Mouse (Mus musculus) brain, embryonic 14.5 days (tissue): Measurements from ENCODE around the gene Ankrd39. TPM values are rescaled to one million over a fixed set of nuclear protein-coding genes. Genes with fewer than 3 reads are reported as not detected.

Experiments
- DNase-seq: peaks from one replicate; pipeline ENCODE4 v3.0.0-alpha.2; 2011; ENCODE audit warnings: low read depth
- CTCF ChIP-seq: fragments of 200-500 bp; IDR thresholded peaks from 2 replicates; pipeline ENCODE4 v1.5.1; 2012; ENCODE audit warnings: inconsistent platforms, mild to moderate bottlenecking, moderate library complexity, borderline replicate concordance; ENCODE audit not compliant: insufficient read depth, insufficient read length; ENCODE audit errors: extremely low read depth
- POLR2A ChIP-seq: fragments of 200-500 bp; IDR thresholded peaks from 2 replicates; pipeline ENCODE4 v1.6.1; 2012; ENCODE audit warnings: mild to moderate bottlenecking, inconsistent platforms, borderline replicate concordance; ENCODE audit not compliant: poor library complexity, insufficient read depth, insufficient read length, severe bottlenecking; ENCODE audit errors: extremely low read depth
- polyA plus RNA-seq: library from polyadenylated mRNA; depleted of rRNA; stranded (reverse); fragments of >200 nt; gene quantifications from 2 replicates; pipeline ENCODE4 v1.2.3, GENCODE M21; 2012; rRNA removed

Gene Ankrd39
- polyA plus RNA-seq: 20.7 and 24.1 TPM in 2 replicates

DNA sequence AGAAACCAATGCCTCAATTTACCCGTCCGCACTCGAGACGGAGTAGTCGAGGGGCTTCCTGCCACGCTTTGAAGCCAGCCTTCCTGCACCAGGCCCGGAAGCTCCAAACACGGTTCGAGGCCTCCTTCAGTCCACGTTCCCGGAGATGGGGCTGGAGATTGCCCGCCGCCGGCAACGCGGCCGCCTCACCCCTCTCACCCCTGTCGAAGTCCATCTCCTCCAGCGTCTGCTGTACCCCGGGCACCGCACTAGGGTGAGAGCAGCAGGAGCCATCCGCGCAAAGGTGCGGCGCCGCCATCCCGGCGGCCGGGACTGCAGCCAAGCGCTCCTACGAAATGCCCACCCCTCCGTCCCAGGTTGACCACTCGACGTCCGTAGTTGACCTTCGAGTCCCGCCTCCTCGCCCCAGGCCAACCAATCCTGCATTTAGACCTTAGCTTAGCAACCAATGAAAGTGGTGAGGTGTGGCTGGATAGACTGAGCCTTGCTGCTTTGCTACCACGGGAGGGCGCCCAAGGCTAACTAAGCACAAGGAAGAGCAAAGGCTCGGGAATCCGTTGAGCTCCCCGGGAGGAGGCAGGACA lies at the start of gene Ankrd39:
Ankrd39 (minus strand) TSS at position 558 of the 584 bp plus-strand sequence.
- peak; percentile 100 for DNase-seq

DNA sequence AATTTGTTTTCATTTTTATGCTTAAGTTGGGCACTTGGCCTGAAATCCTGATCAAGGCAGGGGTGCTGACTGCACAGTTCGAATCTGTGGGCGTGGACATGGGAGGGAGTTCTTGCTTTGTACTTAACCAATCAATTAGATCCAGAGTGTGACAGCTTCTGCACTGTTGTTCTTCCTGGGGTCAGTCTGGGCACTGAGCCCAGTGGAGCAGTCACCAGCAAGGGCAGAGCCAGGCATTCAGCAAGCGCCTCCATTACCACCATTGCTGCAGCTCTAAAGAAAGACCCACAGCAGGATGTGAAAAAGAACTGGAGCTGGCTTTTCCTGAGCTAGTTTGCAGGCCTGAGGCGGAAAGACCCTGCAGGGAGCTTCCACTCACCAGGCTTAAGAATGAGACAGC lies 48.9 kb upstream of the Ankrd39 start:
- DNase-seq: peak; percentile 91
- no peak for TF ChIP-seq POLR2A
- no peak for TF ChIP-seq CTCF

More for the DNA sequence above, at the start of gene Ankrd39:
- TF ChIP-seq CTCF (peak; percentile 98), POLR2A (peak; percentile 90)

DNA sequence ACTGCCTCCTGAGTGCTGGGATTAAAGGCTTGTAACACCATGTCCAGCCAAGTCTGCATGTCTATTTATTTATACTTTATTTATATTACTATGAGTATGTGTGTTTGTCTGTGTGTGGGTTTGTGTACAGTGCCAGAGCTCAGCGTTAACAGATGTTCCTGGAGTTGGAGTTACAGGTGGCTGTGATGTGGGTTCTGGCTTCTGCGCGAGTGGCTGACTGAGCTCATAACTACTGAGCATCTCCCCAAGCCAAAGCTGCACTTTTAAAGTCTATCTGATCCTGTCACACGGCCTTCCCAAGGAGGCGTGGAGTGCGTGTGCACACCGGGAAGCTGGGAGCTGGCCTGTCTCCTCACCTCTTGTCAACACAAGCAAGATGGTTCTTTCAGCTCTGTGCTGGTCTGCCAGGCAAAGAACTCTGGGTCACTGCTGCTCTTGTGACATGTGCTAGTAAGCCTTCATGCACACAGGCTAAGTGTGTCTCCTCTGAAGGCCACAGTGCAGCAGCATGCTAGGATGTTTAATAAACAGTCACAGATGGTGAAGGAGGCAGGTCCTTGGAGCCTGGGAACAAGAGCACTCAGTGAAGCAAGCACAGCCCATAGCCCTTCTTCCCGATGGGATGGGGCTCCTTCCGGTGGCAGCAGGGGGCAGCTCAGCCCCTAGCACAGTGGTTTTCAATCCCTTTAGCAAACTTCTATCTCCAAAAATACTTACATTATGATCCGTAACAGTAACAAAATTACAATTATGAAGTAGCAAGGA lies 48.1 kb upstream of the Ankrd39 start:
- TF ChIP-seq POLR2A (no peak), CTCF (no peak)
- DNase-seq: peak; percentile 47

DNA sequence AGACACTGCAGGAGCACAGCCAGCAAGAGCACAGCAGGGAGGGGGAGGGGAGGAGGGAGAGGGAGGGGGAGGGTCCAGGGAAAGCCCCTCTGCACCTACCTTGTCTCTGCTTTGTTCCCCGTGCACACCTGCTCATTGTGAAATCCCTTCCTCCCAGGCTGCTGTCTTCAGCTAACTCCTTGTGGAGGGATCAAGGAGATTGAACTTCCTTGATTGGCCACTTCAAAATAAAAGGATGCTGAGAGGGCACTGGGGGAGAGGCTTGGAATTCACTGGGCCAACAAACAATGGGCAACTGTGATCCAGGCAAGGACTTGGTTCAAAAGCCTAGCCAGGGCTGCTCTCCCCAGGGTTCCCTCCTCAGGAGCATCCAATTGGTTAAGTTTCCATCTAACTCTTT lies 45.9 kb upstream of the Ankrd39 start:
- no peak for TF ChIP-seq POLR2A
- no peak for TF ChIP-seq CTCF
- no peak for DNase-seq

DNA sequence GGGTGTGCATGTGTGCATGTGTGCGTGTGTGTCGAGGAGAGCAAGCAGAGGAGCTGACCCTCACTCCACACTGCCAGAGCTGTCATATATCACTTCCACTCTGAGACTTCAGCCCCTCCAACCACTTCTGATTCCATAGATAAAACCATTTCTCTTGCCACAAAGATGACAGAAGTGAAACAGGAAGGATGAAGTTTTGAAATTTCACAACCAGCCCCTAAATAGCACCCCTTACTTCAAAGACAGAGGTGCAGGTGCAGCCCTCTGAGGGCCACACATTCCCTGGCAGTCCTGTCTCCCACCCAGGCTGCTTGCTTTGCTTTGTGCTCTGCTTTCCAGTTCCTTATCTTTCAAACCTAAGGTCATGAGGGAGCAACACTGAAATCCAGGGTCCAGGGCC lies 44.2 kb upstream of the Ankrd39 start:
- DNase-seq: no peak
- TF ChIP-seq POLR2A (no peak), CTCF (no peak)

DNA sequence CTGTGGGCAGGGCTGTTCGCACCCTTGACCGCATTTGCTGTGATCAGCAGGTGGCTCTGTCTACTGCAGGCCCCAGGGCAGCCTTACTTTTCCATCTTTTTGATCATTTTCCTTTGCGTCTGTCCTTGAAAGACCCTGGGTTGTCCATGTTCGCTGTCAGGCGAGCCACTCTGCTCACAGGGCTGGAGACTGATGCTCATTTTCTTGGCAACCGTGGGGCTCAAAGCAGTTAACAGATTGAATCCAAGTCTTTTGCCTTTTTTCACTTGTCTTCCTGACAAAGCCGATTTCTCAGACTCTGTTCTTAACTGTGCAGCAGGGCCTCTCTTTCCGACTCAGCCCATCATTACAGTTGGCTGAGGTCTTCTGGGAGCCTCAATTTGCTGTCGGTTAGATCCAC lies 43.4 kb upstream of the Ankrd39 start:
- TF ChIP-seq POLR2A: no peak
- DNase-seq: peak; percentile 19

DNA sequence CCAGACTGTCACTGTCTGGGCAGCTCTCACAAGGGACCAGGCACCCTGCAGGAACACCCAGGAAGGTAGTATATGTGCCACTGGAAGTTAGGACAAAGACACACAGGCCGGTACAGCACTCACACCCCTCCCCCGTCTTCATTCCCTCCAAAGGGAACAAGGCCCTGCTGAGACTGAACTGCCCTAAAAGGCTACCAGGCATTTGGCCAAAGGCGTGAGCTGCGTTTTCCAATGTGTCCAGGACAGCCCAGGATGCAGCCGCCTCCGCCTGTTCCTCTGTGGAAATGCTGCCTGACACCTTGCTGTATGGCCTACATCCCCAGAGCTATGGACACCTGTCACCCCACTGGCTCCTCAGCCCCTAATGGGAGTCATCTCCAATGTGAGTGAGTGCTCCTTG lies 42.2 kb upstream of the Ankrd39 start:
- TF ChIP-seq CTCF (no peak), POLR2A (no peak)
- peak; percentile 55 for DNase-seq

DNA sequence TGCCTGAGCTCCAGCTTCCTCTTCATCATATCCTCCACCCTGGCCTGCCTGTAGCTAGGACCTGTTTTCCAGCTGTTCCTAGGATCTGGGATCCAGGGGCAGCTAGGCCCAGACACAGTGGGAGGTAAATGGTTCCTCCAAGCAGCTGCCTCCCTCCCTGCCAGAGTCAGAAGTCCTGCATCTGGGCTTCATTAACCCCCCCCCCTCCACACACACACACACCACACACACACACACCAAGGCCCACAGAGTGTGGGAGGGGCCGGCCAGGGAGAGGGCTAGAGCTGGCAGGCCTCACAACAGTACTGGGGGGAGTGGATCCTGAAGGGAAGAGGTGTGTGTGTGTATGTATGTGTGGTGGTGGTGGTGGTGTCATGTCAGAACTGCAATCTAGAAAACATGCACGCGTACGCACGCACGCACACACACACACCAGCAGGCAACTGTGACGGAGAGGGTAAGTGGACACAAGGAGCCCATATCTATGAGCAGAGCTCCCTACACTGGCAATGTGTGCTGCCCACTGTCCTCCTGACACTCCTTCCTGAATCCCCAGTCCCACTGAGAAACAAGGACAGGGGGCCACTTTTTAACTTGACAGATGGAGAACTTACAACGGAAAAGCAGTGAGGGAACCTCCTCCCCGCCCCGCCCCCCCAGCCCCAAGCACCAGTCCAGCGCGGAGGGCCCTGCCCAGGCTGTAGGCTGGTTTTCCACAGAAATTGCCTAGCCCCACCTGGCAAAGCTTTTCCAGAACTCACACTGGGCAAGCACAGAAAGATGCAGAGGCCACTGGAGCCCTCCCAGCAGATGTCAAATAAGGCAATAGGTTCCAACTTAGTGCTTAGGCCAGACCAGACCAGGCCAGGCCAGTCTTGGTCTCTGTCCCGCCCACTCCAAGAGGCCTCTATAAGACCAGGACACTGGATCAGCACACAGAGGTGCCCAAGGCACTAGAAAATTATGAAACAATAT lies 41.5 kb upstream of the Ankrd39 start:
- TF ChIP-seq POLR2A: no peak
- TF ChIP-seq CTCF: no peak
- peak; percentile 32 for DNase-seq

DNA sequence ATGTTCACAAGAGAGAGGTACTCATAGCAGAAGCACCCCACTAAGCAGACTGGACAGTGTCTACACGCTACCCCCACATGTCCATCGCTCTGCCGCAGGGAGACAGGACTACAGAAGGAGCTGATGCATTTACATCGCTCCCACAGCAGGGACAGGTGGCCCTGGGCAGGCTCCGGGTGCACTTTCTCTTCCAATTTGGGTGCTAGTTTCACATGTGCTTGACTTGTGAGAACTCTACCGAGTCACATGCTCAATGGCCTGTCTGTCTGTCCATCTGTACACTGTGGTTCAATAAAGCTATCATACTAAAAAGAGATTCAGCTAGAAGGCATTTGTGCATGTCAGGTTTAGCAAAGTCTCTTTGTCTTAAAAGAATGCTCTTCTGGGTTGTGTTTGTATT lies 40.6 kb upstream of the Ankrd39 start:
- DNase-seq: no peak
- TF ChIP-seq CTCF: no peak

DNA sequence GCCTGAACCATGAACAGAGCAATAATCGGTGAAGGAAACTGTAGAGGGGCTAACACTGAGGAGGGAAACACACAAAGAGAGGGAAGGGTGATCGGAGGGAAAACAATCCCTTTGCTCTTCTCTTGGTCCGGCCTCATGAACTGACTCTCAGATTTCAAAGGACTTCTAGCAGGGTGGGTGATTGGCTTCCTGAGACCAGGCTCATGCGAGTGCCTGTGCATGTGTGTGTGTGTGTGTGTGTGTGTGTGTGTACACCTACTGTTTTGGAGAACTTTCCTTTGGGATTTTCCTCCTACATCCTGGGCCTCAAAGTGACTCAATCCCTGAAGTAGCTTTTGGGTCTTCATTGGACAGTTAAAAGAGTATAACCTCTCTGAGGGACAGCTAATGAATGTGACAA lies 39.0 kb upstream of the Ankrd39 start:
- no peak for DNase-seq
- no peak for TF ChIP-seq POLR2A
- TF ChIP-seq CTCF: no peak

DNA sequence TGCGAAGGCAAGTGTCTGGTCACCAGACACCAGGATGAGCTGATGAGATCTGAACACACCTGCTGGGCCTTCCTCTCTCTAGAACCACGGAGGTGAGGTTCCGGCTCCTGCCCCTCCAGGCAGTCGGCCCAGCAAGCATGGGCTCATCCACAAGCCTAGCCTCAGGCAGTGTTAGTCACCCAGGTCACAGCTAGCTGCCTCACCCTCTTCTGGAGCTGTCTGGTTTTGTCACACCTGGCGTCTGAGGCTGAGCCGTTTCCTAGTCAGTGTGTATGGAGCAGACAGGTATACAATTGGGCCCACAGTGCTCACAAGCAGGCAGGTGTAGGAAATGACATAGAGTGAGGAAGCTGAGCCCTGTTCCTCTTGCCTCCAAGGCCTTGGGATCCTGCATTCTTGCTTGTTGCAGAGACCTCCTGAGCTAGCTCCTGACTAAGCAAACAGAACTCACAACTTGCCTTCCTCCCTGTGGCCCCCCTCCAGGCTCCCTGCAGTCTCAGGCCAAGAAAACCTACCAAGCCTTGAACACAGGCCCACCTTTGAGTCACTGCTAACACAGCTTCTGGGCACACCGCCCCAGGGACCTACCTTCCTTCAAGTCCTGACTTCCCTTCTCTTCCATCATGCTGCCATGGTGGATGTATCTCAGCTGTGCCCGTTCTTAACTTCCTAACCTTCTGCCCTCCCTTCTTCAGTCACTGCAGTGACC lies 36.3 kb upstream of the Ankrd39 start:
- no peak for TF ChIP-seq POLR2A
- no peak for TF ChIP-seq CTCF
- DNase-seq: no peak
